Mouse (Mus musculus) CH12.LX (cell line): ENCODE data around the gene Lurap1l. TPM values are rescaled to one million over a fixed set of nuclear protein-coding genes. Genes with fewer than 3 reads are reported as not detected.

Experiments
- DNase-seq: peaks from one replicate; pipeline ENCODE4 v3.0.0-alpha.2; 2013; ENCODE audit errors: extremely low read depth
- H3K27ac ChIP-seq: 2 replicates; pipeline ENCODE4 v1.5.1; 2012; ENCODE audit warnings: low read depth, mild to moderate bottlenecking, control low read depth, moderate library complexity; ENCODE audit not compliant: insufficient read depth
- H3K27me3 ChIP-seq: replicated peaks from 2 replicates; pipeline ENCODE3; 2012; ENCODE audit warnings: inconsistent platforms
- H3K36me3 ChIP-seq, 2 experiments: replicated peaks in 1 of 2; 2 replicates each; pipeline versions ENCODE3 to v1.6.1; 2012; ENCODE audit warnings: inconsistent platforms in 1 of 2, low read length in 1 of 2, mild to moderate bottlenecking in 1 of 2, mixed read lengths in 1 of 2, moderate library complexity in 1 of 2; ENCODE audit not compliant: control insufficient read depth in 1 of 2, insufficient read depth in 1 of 2
- H3K4me1 ChIP-seq, 2 experiments: 2 replicates each; pipeline ENCODE4 v1.6.1; 2012; ENCODE audit warnings: inconsistent platforms in 1 of 2, moderate library complexity in 1 of 2; ENCODE audit not compliant: insufficient read depth in 2 of 2, control insufficient read depth in 1 of 2
- H3K4me2 ChIP-seq: 2 replicates; pipeline ENCODE4 v1.6.1; 2012; ENCODE audit warnings: low read depth, mild to moderate bottlenecking, control low read depth; ENCODE audit not compliant: poor library complexity, insufficient read depth, severe bottlenecking
- H3K4me3 ChIP-seq, 3 experiments: fragments of 150-350 bp in 1 of 3; sonication (generic) in 1 of 3; replicated peaks in 1 of 3; 2 replicates each; pipeline versions ENCODE3 to v1.5.1; 2011 to 2012; ENCODE audit warnings: low read depth in 2 of 3, low read length in 2 of 3, mild to moderate bottlenecking in 2 of 3, moderate library complexity in 2 of 3, control low read depth in 1 of 3, improper control_type of control experiment in 1 of 3, inconsistent platforms in 1 of 3, mixed read lengths in 1 of 3; ENCODE audit not compliant: poor library complexity in 1 of 3
- H3K79me2 ChIP-seq: replicated peaks from 2 replicates; pipeline ENCODE4 v1.6.1; 2012; ENCODE audit warnings: mild to moderate bottlenecking, moderate library complexity; ENCODE audit not compliant: control insufficient read depth, poor library complexity, insufficient read depth, severe bottlenecking; ENCODE audit errors: extremely low read depth
- H3K9ac ChIP-seq: 2 replicates; pipeline ENCODE4 v1.6.1; 2012; ENCODE audit warnings: low read depth, mild to moderate bottlenecking, control low read depth, moderate library complexity; ENCODE audit not compliant: insufficient read depth
- H3K9me3 ChIP-seq: replicated peaks from 2 replicates; pipeline ENCODE3; 2012; ENCODE audit warnings: low read length, inconsistent platforms, mixed read lengths
- BHLHE40 ChIP-seq: IDR thresholded peaks from 2 replicates; pipeline ENCODE4 v1.6.1; 2011; ENCODE audit warnings: mild to moderate bottlenecking, low read depth, low read length, improper control_type of control experiment
- CHD1 ChIP-seq: IDR thresholded peaks from 2 replicates; pipeline ENCODE4 v1.6.1; 2012; ENCODE audit warnings: low read depth, low read length, improper control_type of control experiment, inconsistent platforms
- ETS1 ChIP-seq: conservative IDR thresholded peaks from 2 replicates; pipeline ENCODE4 v1.6.1; 2012; ENCODE audit warnings: low read depth, mild to moderate bottlenecking, inconsistent platforms, low read length, improper control_type of control experiment, moderate library complexity
- KAT2A ChIP-seq: IDR thresholded peaks from 2 replicates; pipeline ENCODE4 v1.6.1; 2012; ENCODE audit warnings: low read length, improper control_type of control experiment, inconsistent platforms; ENCODE audit not compliant: insufficient replicate concordance
- MAFK ChIP-seq: IDR thresholded peaks from 2 replicates; pipeline ENCODE4 v1.6.1; 2011; ENCODE audit warnings: low read length, improper control_type of control experiment; ENCODE audit not compliant: insufficient replicate concordance
- MAZ ChIP-seq: IDR thresholded peaks from 2 replicates; pipeline ENCODE4 v1.6.1; 2012; ENCODE audit warnings: low read depth, mild to moderate bottlenecking, inconsistent platforms, low read length, improper control_type of control experiment, moderate library complexity
- MYC ChIP-seq: IDR thresholded peaks from 2 replicates; pipeline ENCODE4 v1.6.1; 2011; ENCODE audit warnings: low read depth, mild to moderate bottlenecking, improper control_type of control experiment, low read length
- NELFE ChIP-seq: IDR thresholded peaks from 2 replicates; pipeline ENCODE4 v1.6.1; 2011; ENCODE audit warnings: low read depth, low read length, improper control_type of control experiment
- PAX5 ChIP-seq: IDR thresholded peaks from 2 replicates; pipeline ENCODE4 v1.6.1; 2012; ENCODE audit warnings: low read length, inconsistent platforms, mixed read lengths
- SIN3A ChIP-seq: IDR thresholded peaks from 2 replicates; pipeline ENCODE4 v1.6.1; 2012; ENCODE audit warnings: low read length, improper control_type of control experiment, inconsistent platforms
- TBP ChIP-seq: conservative IDR thresholded peaks from 2 replicates; pipeline ENCODE4 v1.6.1; 2011; ENCODE audit warnings: low read depth, low read length, improper control_type of control experiment
- TCF12 ChIP-seq: IDR thresholded peaks from 2 replicates; pipeline ENCODE4 v1.6.1; 2014; ENCODE audit warnings: low read depth, mild to moderate bottlenecking, inconsistent platforms, low read length, improper control_type of control experiment
- UBTF ChIP-seq: IDR thresholded peaks from 2 replicates; pipeline ENCODE4 v1.6.1; 2012; ENCODE audit warnings: low read depth, mild to moderate bottlenecking, inconsistent platforms, low read length, improper control_type of control experiment, moderate library complexity
- USF1 ChIP-seq: IDR thresholded peaks from 2 replicates; pipeline ENCODE4 v1.6.1; 2014; ENCODE audit warnings: low read depth, mild to moderate bottlenecking, inconsistent platforms, low read length, improper control_type of control experiment
- ZKSCAN1 ChIP-seq: IDR thresholded peaks from 2 replicates; pipeline ENCODE4 v1.6.1; 2012; ENCODE audit warnings: low read depth, inconsistent platforms, low read length, improper control_type of control experiment, borderline replicate concordance
- dilution Hi-C: fragments of 300-500 bp; cut with MboI; formaldehyde crosslinking; loops from 2 replicates; pipeline ENCODE4 v1.14.3; 2020; ENCODE audit warnings: low sequenced_read_pairs; ENCODE audit not compliant: extremely low pct_unique_long_range_greater_than_20kb, extremely low pct_ligation_motif_present
- in situ Hi-C: fragments of 300-500 bp; cut with MboI; formaldehyde crosslinking; loops from 3 replicates; pipeline ENCODE4 v1.14.3; 2019; ENCODE audit warnings: low sequenced_read_pairs, low pct_ligation_motif_present, low pct_unique_long_range_greater_than_20kb, mixed read lengths
- polyA plus RNA-seq: library from polyadenylated mRNA; unstranded; fragments of >175 nt; gene quantifications from 2 replicates; pipeline ENCODE4 v1.2.1, GENCODE M21; 2012; ENCODE audit warnings: low read depth; ENCODE audit not compliant: insufficient read length
- total RNA-seq, 2 experiments: library from RNA; depleted of rRNA; stranded (reverse); fragments of 300-350 nt in 1 of 2; fragments of >200 nt in 1 of 2; gene quantifications; 2 replicates each; pipeline ENCODE4 v1.2.3; 2012 to 2014

The Lurap1l gene
- total and polyA plus RNA-seq, 3 experiments, result not detected

DNA sequence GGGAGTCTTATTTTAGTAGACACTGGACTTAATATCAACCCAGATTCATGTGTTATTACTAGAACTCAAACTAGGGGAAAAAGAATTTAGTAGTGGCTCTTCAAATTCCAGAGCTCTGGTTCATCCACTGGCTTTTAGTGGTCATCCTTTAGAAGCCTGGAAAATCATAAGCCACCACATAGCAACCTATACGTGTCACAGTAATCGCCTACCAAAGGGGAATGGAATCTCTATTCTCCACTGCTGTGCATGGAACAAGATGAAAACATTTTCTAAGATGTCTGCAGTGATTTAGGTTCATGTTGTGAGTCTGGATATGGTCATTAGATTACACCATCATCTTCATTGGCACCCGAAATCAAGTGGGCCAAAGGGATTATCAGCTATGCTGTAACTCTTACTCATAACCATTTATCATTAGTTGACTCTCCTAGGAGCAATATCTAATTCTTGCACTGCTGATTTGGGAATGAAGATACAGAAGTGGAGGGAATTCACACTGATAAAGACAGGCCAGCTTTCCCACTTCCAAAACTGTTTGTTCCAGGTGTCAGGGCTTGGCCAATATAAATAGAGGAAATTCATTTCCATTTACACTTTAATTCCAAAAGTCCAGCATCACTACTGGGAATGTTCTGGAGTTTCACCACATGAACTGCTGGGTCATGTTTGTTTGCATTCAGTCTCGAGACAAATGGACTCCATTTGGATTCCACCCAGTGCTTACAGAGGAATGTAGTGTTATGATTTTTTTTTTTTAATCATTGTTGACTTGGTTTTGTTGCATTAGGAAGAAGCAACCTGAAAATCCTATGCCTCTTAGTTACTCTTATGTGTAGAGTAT lies 11.4 kb downstream of the Lurap1l start:
- H3K27ac ChIP-seq, result no peak overlapping the region
- no peaks in the 10 kb centered on the region for H3K79me2 ChIP-seq
- in situ Hi-C loops (no loop called here), dilution Hi-C loops (no loop called here)
- no peaks in the 10 kb centered on the region for H3K36me3 ChIP-seq
- TF ChIP-seq MAZ, result no peak
- no peak for TF ChIP-seq ETS1
- TF ChIP-seq MYC, result no peak
- TF ChIP-seq TCF12, result no peak
- TF ChIP-seq ZKSCAN1, result no peak
- no peak for TF ChIP-seq CHD1
- no peak for TF ChIP-seq PAX5
- TF ChIP-seq BHLHE40, result no peak
- no peak for TF ChIP-seq UBTF
- DNase-seq, result no peak
- no peak overlapping the region for H3K4me2 ChIP-seq
- no peak overlapping the region for H3K4me3 ChIP-seq
- H3K9ac ChIP-seq, result no peak overlapping the region
- peaks cover 32% of the 10 kb centered on the region for H3K9me3 ChIP-seq
- no peaks in the 10 kb centered on the region for H3K27me3 ChIP-seq
- no peaks in the 10 kb centered on the region for H3K4me1 ChIP-seq

DNA sequence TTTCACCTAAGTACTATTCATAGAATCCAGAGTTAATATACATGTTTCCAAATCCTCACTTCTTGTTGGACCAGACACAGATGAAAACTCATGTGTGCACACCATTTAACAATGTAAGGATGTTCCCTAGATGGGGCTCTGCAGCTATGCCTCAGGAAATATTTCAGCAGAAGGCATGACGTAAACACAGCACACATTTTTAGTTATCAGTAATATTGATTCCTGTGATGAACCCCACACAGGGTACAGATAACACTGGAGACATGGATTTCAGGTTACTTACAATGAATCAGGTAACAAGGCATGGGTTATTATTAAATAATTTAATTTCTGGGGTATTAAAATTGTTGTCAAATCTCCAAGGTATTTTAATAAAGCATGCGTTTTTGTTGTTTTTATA lies 12.2 kb downstream of the Lurap1l start:
- Histone ChIP-seq H3K36me3 (no peaks in the 10 kb centered on the region), H3K27me3 (no peaks in the 10 kb centered on the region), H3K4me1 (no peaks in the 10 kb centered on the region), H3K79me2 (no peaks in the 10 kb centered on the region), H3K27ac (no peak overlapping the region), H3K9me3 (peaks cover 30% of the 10 kb centered on the region), H3K4me3 (no peak overlapping the region), H3K9ac (no peak overlapping the region), H3K4me2 (no peak overlapping the region)
- DNase-seq, result no peak
- dilution Hi-C loops (no loop called here), in situ Hi-C loops (no loop called here)
- TF ChIP-seq USF1, result no peak
- no peak for TF ChIP-seq KAT2A
- TF ChIP-seq MAFK, result no peak
- TF ChIP-seq PAX5, result no peak
- TF ChIP-seq CHD1, result no peak
- TF ChIP-seq SIN3A, result no peak
- no peak for TF ChIP-seq TBP
- no peak for TF ChIP-seq NELFE
- no peak for TF ChIP-seq ETS1
- TF ChIP-seq, all 38 proteins: peak for 0
